Mouse (Mus musculus): ENCODE results near the gene Best1. TPM values are rescaled to one million over a fixed set of nuclear protein-coding genes. Genes with fewer than 3 reads are reported as not detected.

Best1 gene
- polyA plus RNA-seq (2015; fragmentation: Nextera tagmentation; extraction: Ambion mirVana), result 1.1 and 1.4 TPM in 2 replicates

DNA sequence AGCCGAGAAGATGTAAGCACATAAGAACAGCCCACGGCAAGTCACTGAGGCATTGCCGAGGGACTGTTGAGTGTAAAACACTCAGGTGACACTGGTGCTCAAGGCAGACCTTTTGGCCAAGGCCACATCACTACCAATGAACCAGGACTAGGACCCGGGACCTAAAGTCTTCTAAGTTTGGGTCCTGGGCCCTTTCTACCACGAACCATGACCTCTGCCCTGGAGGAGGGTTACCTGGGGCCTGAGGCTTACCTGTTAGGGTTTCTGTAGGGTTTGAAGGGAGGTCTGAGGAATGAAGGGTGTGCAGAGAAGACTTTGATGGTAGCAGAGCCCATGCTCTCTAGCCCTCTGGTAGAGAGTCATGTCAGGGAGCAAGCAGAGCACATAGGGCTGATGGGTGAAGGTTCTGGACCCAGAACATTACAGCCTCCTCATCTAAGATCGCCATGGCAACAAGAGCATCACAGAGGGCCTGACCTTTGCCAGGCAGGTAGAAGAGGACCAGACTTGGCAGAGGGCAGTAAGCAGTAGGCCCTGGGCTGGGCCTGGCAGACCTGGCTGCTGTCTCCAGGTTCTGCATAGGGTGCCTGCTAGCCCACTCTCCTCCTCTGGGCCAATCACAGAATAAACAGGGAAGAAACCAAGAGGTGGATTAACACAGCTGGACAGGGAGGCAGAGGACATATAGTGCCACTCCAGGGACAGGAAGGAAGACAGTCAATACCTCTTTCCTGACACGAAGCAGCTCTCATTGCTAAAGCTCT, at the start of gene Best1, which contains the start of gene Rab3il1:
TSS of gene Best1 (minus strand) at position 428 of the 764 bp plus-strand sequence.
TSS of gene Rab3il1 (plus strand) at position 464 of the 764 bp plus-strand sequence.
- H3K36me3 ChIP-seq (ENCODE audit: control insufficient read depth, insufficient read depth, low read length), result no peaks in the 10 kb centered on the region
- no peak within 1 kb of the TSS for H3K4me2 ChIP-seq (ENCODE audit: low read depth, low read length)
- no peak within 1 kb of the TSS for H3K9ac ChIP-seq (ENCODE audit: low read length)
- no peak within 1 kb of the TSS for H3K4me3 ChIP-seq (ENCODE audit: low read length)
- WGBS, result 68% methylated on average over 7 of the region's 7 CpGs
- no peak within 1 kb of the TSS for H3K27ac ChIP-seq (ENCODE audit: low read length)
- no peaks in the 10 kb centered on the region for H3K4me1 ChIP-seq (replicated peaks; ENCODE audit: control insufficient read depth, insufficient read depth, low read length)
- no peaks in the 10 kb centered on the region for H3K9me3 ChIP-seq (ENCODE audit: control insufficient read depth, low read length)
- no peak for ATAC-seq (ENCODE audit: low read depth)
- H3K27me3 ChIP-seq (ENCODE audit: control insufficient read depth, insufficient read depth, low read depth, low read length), result no peaks in the 10 kb centered on the region

GRCm38 (mm10) chr19:10050438-10050837, 49.0 kb upstream of the Best1 start:
- Histone ChIP-seq H3K36me3 (ENCODE audit: control insufficient read depth, insufficient read depth, low read length) (peaks cover 18% of the 10 kb centered on the region), H3K4me3 (ENCODE audit: low read length) (no peak overlapping the region), H3K27ac (ENCODE audit: low read length) (no peak overlapping the region), H3K9ac (ENCODE audit: low read length) (no peak overlapping the region), H3K4me2 (ENCODE audit: low read depth, low read length) (no peak overlapping the region), H3K27me3 (ENCODE audit: control insufficient read depth, insufficient read depth, low read depth, low read length) (no peaks in the 10 kb centered on the region), H3K9me3 (ENCODE audit: control insufficient read depth, low read length) (no peaks in the 10 kb centered on the region), H3K4me1 (replicated peaks; ENCODE audit: control insufficient read depth, insufficient read depth, low read length) (peaks cover 43% of the 10 kb centered on the region)
- WGBS, result 35% methylated on average over 2 of the region's 2 CpGs
- no peak for ATAC-seq (ENCODE audit: low read depth)

- Histone ChIP-seq H3K4me3 (ENCODE audit: low read length) (no peak overlapping the region), H3K27me3 (ENCODE audit: control insufficient read depth, insufficient read depth, low read depth, low read length) (no peaks in the 10 kb centered on the region), H3K4me2 (ENCODE audit: low read depth, low read length) (no peak overlapping the region), H3K27ac (ENCODE audit: low read length) (no peak overlapping the region), H3K9me3 (ENCODE audit: control insufficient read depth, low read length) (no peaks in the 10 kb centered on the region), H3K36me3 (ENCODE audit: control insufficient read depth, insufficient read depth, low read length) (peaks cover 15% of the 10 kb centered on the region), H3K9ac (ENCODE audit: low read length) (no peak overlapping the region), H3K4me1 (replicated peaks; ENCODE audit: control insufficient read depth, insufficient read depth, low read length) (peaks cover 39% of the 10 kb centered on the region)
- ATAC-seq (ENCODE audit: low read depth), result no peak
Measured at GRCm38 (mm10) chr19:10049533-10049932, 48.1 kb upstream of the Best1 start.

DNA sequence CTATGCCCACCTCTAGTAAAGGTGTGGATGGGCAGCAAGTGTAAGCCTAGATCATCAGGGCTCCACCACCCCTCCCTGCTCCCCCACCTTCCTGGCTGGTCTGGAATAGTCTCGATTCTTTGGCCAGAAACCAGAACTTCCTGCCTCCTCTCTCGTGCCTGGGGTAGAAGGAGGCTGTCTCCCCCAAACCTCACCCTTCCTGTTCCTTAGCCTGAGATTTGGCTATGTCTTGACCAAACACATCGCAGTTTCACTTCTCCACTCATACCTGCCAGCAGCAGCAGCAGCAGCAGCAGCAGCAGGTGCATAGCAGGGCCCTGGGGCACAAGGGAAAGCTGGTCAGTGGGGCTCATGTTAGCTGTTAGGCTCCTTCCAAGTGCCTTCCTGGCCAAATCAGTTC, 45.5 kb upstream of the Best1 start:
- no peaks in the 10 kb centered on the region for H3K9me3 ChIP-seq (ENCODE audit: control insufficient read depth, low read length)

DNA sequence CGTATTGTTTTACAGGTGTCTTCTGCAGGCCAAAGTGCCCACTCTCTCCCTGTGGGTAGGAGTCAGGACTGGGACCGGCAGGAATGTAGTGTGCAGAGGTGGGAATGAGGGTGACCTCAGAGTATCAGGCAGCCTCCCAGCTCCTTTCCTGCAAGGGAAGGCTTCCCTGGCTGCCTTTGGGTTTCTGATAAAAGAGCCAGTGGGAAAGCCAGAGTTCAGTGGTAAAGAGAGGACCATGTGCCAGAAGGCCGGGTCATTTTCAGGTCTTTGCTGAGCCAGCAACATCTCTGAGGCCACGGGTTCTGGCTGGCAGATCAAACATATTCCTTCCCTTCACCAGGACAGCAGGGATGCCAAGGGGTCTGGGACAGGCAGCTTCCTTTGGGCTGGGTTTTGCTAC, 44.9 kb upstream of the Best1 start:
- Histone ChIP-seq H3K27ac (ENCODE audit: low read length) (0 out of 2 replicates have a peak overlapping the region, but pooled peaks have one; percentile 15), H3K36me3 (ENCODE audit: control insufficient read depth, insufficient read depth, low read length) (no peaks in the 10 kb centered on the region), H3K27me3 (ENCODE audit: control insufficient read depth, insufficient read depth, low read depth, low read length) (no peaks in the 10 kb centered on the region), H3K4me1 (replicated peaks; ENCODE audit: control insufficient read depth, insufficient read depth, low read length) (peaks cover 56% of the 10 kb centered on the region), H3K4me2 (ENCODE audit: low read depth, low read length) (peak overlapping the region; percentile 2; the same call in 1 of the 2 replicates), H3K4me3 (ENCODE audit: low read length) (no peak overlapping the region), H3K9me3 (ENCODE audit: control insufficient read depth, low read length) (no peaks in the 10 kb centered on the region), H3K9ac (ENCODE audit: low read length) (no peak overlapping the region; the same call in 1 of the 2 replicates)
- no peak for ATAC-seq (ENCODE audit: low read depth)
- WGBS, result 50% methylated on average over 4 of the region's 4 CpGs

More for the DNA sequence above, 45.5 kb upstream of the Best1 start:
- Histone ChIP-seq H3K27ac (ENCODE audit: low read length) (peak overlapping the region; percentile 15; the same call in 1 of the 2 replicates), H3K27me3 (ENCODE audit: control insufficient read depth, insufficient read depth, low read depth, low read length) (no peaks in the 10 kb centered on the region), H3K9ac (ENCODE audit: low read length) (no peak overlapping the region), H3K4me1 (replicated peaks; ENCODE audit: control insufficient read depth, insufficient read depth, low read length) (peaks cover 56% of the 10 kb centered on the region), H3K36me3 (ENCODE audit: control insufficient read depth, insufficient read depth, low read length) (no peaks in the 10 kb centered on the region), H3K4me2 (ENCODE audit: low read depth, low read length) (no peak overlapping the region), H3K4me3 (ENCODE audit: low read length) (no peak overlapping the region)
- no peak for ATAC-seq (ENCODE audit: low read depth)
- WGBS, result 19% methylated on average over 3 of the region's 3 CpGs

GRCm38 (mm10) chr19:10045707-10046106, 44.3 kb upstream of the Best1 start:
- no peak overlapping the region for H3K9ac ChIP-seq (ENCODE audit: low read length)
- H3K4me3 ChIP-seq (ENCODE audit: low read length), result no peak overlapping the region
- no peak overlapping the region for H3K4me2 ChIP-seq (ENCODE audit: low read depth, low read length)
- no peaks in the 10 kb centered on the region for H3K9me3 ChIP-seq (ENCODE audit: control insufficient read depth, low read length)
- no peak for ATAC-seq (ENCODE audit: low read depth)
- peaks cover 59% of the 10 kb centered on the region for H3K4me1 ChIP-seq (replicated peaks; ENCODE audit: control insufficient read depth, insufficient read depth, low read length)
- no peaks in the 10 kb centered on the region for H3K27me3 ChIP-seq (ENCODE audit: control insufficient read depth, insufficient read depth, low read depth, low read length)
- no peak overlapping the region for H3K27ac ChIP-seq (ENCODE audit: low read length)
- 72% methylated on average over 2 of the region's 2 CpGs for WGBS
- H3K36me3 ChIP-seq (ENCODE audit: control insufficient read depth, insufficient read depth, low read length), result no peaks in the 10 kb centered on the region

DNA sequence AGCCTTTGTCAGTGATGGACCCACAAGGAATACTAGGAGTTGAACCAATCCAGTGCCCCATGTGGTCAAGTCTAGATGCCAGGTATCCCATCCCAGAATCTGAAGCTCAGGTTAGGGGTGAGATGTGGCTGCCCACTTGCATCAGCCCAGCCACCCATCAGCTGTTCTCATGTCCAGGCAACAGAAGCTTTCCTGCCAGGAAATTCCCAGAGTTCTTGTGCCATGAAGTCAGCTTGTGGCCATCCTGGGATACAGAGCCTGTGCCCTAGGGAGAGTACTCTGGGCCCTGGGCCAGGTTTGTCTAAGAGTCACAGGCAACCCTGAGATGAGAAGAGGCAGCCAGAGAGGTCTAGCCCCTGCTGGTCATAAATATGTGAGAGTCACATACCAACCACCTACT, 42.2 kb upstream of the Best1 start:
- no peaks in the 10 kb centered on the region for H3K9me3 ChIP-seq (ENCODE audit: control insufficient read depth, low read length)
- no peaks in the 10 kb centered on the region for H3K36me3 ChIP-seq (ENCODE audit: control insufficient read depth, insufficient read depth, low read length)
- ATAC-seq (ENCODE audit: low read depth), result no peak
- peak overlapping the region; percentile 85 for H3K4me2 ChIP-seq (ENCODE audit: low read depth, low read length)
- peaks cover 65% of the 10 kb centered on the region for H3K4me1 ChIP-seq (replicated peaks; ENCODE audit: control insufficient read depth, insufficient read depth, low read length)
- H3K4me3 ChIP-seq (ENCODE audit: low read length), result peak overlapping the region; percentile 82
- no peak overlapping the region for H3K27ac ChIP-seq (ENCODE audit: low read length)
- no peaks in the 10 kb centered on the region for H3K27me3 ChIP-seq (ENCODE audit: control insufficient read depth, insufficient read depth, low read depth, low read length)
- H3K9ac ChIP-seq (ENCODE audit: low read length), result no peak overlapping the region

DNA sequence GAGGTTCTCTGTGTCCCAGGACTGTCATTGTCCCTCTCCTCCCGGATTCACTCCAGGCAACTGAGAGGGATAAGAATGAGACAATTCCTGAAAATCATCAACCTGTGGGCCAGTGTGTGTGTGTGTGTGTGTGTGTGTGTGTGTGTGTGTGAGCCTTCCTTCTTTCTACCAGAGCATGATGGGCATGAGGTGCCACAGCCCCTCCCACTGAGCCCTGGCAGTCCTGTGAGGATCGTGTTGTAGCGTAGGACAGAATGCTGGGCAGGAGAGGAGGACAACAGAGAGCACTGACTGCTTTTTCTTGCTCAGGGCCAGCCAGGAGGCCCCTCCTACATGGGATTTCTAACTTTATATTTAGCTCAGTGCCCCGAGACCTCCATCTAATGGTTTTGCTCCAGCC, 41.4 kb upstream of the Best1 start:
- Histone ChIP-seq H3K27me3 (ENCODE audit: control insufficient read depth, insufficient read depth, low read depth, low read length) (no peaks in the 10 kb centered on the region), H3K9ac (ENCODE audit: low read length) (peak overlapping the region; percentile 87), H3K9me3 (ENCODE audit: control insufficient read depth, low read length) (no peaks in the 10 kb centered on the region), H3K4me3 (ENCODE audit: low read length) (peak overlapping the region; percentile 82), H3K36me3 (ENCODE audit: control insufficient read depth, insufficient read depth, low read length) (no peaks in the 10 kb centered on the region), H3K4me1 (replicated peaks; ENCODE audit: control insufficient read depth, insufficient read depth, low read length) (peaks cover 72% of the 10 kb centered on the region), H3K4me2 (ENCODE audit: low read depth, low read length) (peak overlapping the region; percentile 85), H3K27ac (ENCODE audit: low read length) (no peak overlapping the region; the same call in 1 of the 2 replicates)
- WGBS, result 55% methylated on average over 4 of the region's 4 CpGs
- ATAC-seq (ENCODE audit: low read depth), result no peak

DNA sequence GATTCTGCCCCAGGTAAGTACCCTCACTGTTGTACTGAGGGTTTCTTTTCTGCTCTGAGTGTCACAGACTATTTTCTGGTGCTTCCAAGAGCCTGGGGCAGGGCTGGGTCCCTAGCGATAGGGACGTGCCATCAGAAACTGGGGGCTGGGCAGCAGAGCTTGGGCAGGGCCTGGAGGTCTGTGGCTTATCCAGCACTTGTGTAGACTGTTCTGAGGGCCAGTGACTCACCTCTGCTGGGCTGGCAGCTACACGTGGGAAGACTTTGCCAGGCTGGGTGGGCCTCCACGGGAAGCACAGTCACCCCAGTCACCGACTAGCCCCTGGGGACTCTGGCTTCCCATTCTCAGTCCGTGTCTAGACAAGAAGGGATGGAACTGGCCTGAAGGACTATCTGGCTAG, 40.8 kb upstream of the Best1 start:
- WGBS, result 34% methylated on average over 6 of the region's 6 CpGs
- Histone ChIP-seq H3K36me3 (ENCODE audit: control insufficient read depth, insufficient read depth, low read length) (no peaks in the 10 kb centered on the region), H3K9ac (ENCODE audit: low read length) (peak overlapping the region; percentile 87), H3K4me3 (ENCODE audit: low read length) (peak overlapping the region; percentile 82), H3K4me1 (replicated peaks; ENCODE audit: control insufficient read depth, insufficient read depth, low read length) (peaks cover 73% of the 10 kb centered on the region), H3K4me2 (ENCODE audit: low read depth, low read length) (peak overlapping the region; percentile 85), H3K27me3 (ENCODE audit: control insufficient read depth, insufficient read depth, low read depth, low read length) (no peaks in the 10 kb centered on the region), H3K27ac (ENCODE audit: low read length) (peak overlapping the region; percentile 96), H3K9me3 (ENCODE audit: control insufficient read depth, low read length) (no peaks in the 10 kb centered on the region)
- no peak for ATAC-seq (ENCODE audit: low read depth)

Measured in lung, embryonic 16.5 days (tissue).